Mouse (Mus musculus) forebrain, embryonic 11.5 days (tissue): ENCODE measurements around the gene Psors1c2. TPM values are rescaled to one million over a fixed set of nuclear protein-coding genes. Genes with fewer than 3 reads are reported as not detected.

Experiments
- ATAC-seq: fragments of 200-750 bp; cut with Nextera tagmentation; replicated peaks from 2 replicates; pipeline ENCODE4 v1.8.0; 2017; ENCODE audit warnings: moderate TSS enrichment; ENCODE audit not compliant: low FRiP score
- DNase-seq: peaks from one replicate; pipeline ENCODE4 v3.0.0-alpha.2; 2017; ENCODE audit warnings: low spot score
- H3K27ac ChIP-seq: fragments of 300-500 bp; sonication (generic); 2 replicates; pipeline ENCODE4 v1.5.1; 2014; ENCODE audit warnings: low read depth, low read length
- H3K27me3 ChIP-seq: fragments of 300-500 bp; sonication (generic); 2 replicates; pipeline ENCODE4 v1.6.1; 2014; ENCODE audit warnings: mild to moderate bottlenecking, low read length, mixed read lengths; ENCODE audit not compliant: control insufficient read depth, insufficient read depth
- H3K36me3 ChIP-seq: fragments of 300-500 bp; sonication (generic); 2 replicates; pipeline ENCODE4 v1.6.1; 2014; ENCODE audit warnings: mild to moderate bottlenecking, low read length, moderate library complexity, mixed read lengths; ENCODE audit not compliant: control insufficient read depth, insufficient read depth
- H3K4me1 ChIP-seq: fragments of 300-500 bp; sonication (generic); replicated peaks from 2 replicates; pipeline ENCODE4 v1.6.1; 2014; ENCODE audit warnings: low read length, mixed read lengths; ENCODE audit not compliant: control insufficient read depth, insufficient read depth
- H3K4me2 ChIP-seq: fragments of 300-500 bp; sonication (generic); 2 replicates; pipeline ENCODE4 v1.6.1; 2014; ENCODE audit warnings: low read depth, mild to moderate bottlenecking, low read length, moderate library complexity, mixed read lengths; ENCODE audit not compliant: severe bottlenecking
- H3K4me3 ChIP-seq: fragments of 300-500 bp; sonication (generic); 2 replicates; pipeline ENCODE4 v1.5.1; 2014; ENCODE audit warnings: low read depth, low read length
- H3K9ac ChIP-seq: fragments of 300-500 bp; sonication (generic); 2 replicates; pipeline ENCODE4 v1.6.1; 2014; ENCODE audit warnings: low read length
- H3K9me3 ChIP-seq: fragments of 300-500 bp; sonication (generic); 2 replicates; pipeline ENCODE4 v1.6.1; 2016; ENCODE audit warnings: low read length, mixed read lengths; ENCODE audit not compliant: control insufficient read depth
- WGBS: fragments of 180-500 bp; shearing (Covaris S2); extraction: QIAGEN DNeasy Blood & Tissue Kit; methylation state at CpG from one replicate; pipeline ENCODE4 v1.1.7; 2014; 5-methylcytosine and 5-hydroxymethylcytosine counted together
- polyA plus RNA-seq: library from polyadenylated mRNA; unstranded; fragments of >200 nt; fragmentation: Nextera tagmentation; extraction: Ambion mirVana; gene quantifications from 2 replicates; pipeline ENCODE4 v1.2.1, GENCODE M21; 2014

Gene Psors1c2
- 1.3 and 1.4 TPM in 2 replicates for polyA plus RNA-seq

DNA sequence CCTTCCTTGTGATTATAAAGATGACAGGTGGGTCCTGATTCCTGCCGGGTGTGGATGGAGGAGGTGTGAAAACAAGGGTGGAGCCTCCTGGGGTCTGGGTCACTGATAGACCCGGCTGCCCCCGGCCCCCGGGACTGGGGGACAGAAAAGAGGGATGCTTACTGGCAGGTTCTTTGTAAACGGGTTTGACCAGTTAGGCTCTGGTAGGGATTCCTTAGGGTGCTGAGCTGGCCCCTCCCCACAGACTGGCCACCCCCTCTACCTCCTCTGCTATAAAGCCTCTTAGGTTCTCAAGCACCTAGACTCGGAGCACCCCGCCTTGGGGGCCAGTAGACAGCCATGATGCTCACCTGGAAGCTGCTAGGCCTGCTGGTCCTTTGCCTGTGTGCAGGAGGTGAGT is at the start of gene Psors1c2:
TSS of gene Psors1c2 (plus strand) at position 301 of the 400 bp plus-strand sequence.
- Histone ChIP-seq H3K4me1 (no peaks in the 10 kb centered on the region), H3K27me3 (no peaks in the 10 kb centered on the region), H3K4me3 (no peak within 1 kb of the TSS), H3K36me3 (no peaks in the 10 kb centered on the region), H3K27ac (no peak within 1 kb of the TSS), H3K9me3 (no peaks in the 10 kb centered on the region), H3K9ac (no peak within 1 kb of the TSS), H3K4me2 (no peak within 1 kb of the TSS)
- DNase-seq (no peak), ATAC-seq (no peak)
- 54% methylated on average over 7 of the region's 7 CpGs for WGBS

DNA sequence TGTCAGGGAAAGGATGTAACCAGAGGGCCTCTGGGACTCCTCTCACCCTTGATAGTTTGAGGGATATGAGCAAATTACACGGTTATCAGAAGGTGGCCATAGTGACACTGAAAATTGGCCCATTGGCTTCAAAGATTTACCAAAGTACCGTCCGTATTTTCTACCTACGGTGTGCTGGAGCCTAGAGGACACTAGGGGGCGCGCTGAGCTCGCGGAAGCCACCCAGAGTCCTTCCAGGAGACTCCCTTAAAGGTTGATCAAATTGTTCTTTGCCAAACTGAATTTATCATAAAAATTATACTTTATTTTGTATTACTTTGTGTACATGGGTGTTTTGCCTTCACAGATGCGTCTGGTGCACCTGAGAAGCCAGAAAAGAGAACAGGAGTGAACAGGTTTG is 48.9 kb upstream of the Psors1c2 start:
- 1% methylated on average over 9 of the region's 9 CpGs for WGBS
- Histone ChIP-seq H3K9ac (no peak overlapping the region; the same call in 1 of the 2 replicates), H3K36me3 (no peaks in the 10 kb centered on the region), H3K4me1 (no peaks in the 10 kb centered on the region), H3K27me3 (no peaks in the 10 kb centered on the region), H3K9me3 (no peaks in the 10 kb centered on the region), H3K27ac (no peak overlapping the region), H3K4me3 (no peak overlapping the region), H3K4me2 (no peak overlapping the region)
- ATAC-seq (no peak), DNase-seq (peak; percentile 79)

DNA sequence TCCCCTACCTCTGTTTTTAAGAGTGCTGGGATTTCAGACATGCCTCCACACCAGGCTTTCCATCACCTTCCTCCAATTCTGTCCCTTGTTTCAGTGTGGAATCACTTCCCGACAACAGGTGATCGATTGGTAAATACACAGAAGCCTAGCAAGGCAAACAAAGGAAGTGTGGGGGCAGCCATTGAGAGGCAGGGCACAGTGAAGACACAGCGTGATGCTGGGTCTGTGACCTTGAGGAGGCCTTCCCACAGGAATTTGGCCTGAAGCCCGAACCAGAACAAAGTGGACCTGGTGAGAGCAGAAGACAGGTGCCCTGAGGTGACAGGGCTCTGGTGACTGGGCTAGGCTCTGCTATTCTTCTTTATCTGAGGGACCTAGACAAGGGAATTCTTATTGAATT is 47.3 kb upstream of the Psors1c2 start:
- Histone ChIP-seq H3K4me3 (no peak overlapping the region), H3K9me3 (no peaks in the 10 kb centered on the region), H3K4me1 (no peaks in the 10 kb centered on the region), H3K27me3 (no peaks in the 10 kb centered on the region), H3K36me3 (no peaks in the 10 kb centered on the region), H3K4me2 (no peak overlapping the region), H3K9ac (no peak overlapping the region), H3K27ac (no peak overlapping the region)
- WGBS: 45% methylated on average over 4 of the region's 4 CpGs
- DNase-seq: no peak
- no peak for ATAC-seq

DNA sequence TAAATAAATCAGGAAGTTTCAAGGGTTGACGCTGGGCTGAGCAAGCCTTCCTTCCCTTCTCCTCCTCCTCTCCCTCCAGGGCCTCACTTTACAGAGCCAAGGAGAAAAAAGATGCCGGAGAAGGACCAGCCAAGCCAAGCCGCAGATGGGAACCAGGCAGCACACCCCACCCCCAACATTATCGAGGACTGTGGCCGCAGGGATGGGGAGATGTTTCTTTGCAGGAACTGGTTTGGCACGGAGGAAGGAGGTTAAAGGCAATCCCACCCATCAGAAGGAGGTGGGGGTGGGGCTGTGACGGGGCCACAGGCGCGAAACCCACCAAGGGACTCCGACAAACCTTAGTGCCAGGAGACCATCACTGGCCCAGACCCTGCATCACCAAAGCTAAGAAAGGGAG is 46.3 kb upstream of the Psors1c2 start:
- Histone ChIP-seq H3K9me3 (no peaks in the 10 kb centered on the region), H3K36me3 (no peaks in the 10 kb centered on the region), H3K4me1 (no peaks in the 10 kb centered on the region), H3K4me3 (no peak overlapping the region), H3K27ac (no peak overlapping the region), H3K9ac (no peak overlapping the region), H3K4me2 (no peak overlapping the region), H3K27me3 (no peaks in the 10 kb centered on the region)
- DNase-seq (no peak), ATAC-seq (no peak)
- WGBS: 72% methylated on average over 10 of the region's 10 CpGs

DNA sequence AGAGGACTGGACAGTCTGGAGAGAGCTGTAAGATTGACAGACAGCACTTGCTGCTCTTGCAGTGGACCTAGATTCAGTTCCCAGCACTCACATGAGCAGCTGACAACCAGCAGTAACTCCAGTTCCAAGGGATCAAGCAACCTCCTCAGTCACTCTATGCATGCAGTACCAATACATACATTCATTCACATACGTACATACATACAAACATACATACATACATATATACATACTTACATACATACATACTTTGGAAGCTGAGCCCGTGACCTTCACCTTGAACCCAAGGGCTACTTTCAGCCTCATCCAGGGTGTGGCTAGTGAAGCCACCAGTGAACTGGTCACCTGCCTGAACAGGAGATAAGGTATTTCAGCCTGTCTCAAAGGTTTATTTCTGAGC is 45.0 kb upstream of the Psors1c2 start:
- H3K4me3 ChIP-seq: no peak overlapping the region
- no peaks in the 10 kb centered on the region for H3K36me3 ChIP-seq
- 96% methylated on average over 2 of the region's 2 CpGs for WGBS
- H3K9ac ChIP-seq: no peak overlapping the region
- no peaks in the 10 kb centered on the region for H3K27me3 ChIP-seq
- no peak overlapping the region for H3K27ac ChIP-seq
- no peaks in the 10 kb centered on the region for H3K9me3 ChIP-seq
- ATAC-seq (no peak), DNase-seq (no peak)
- H3K4me1 ChIP-seq: no peaks in the 10 kb centered on the region
- H3K4me2 ChIP-seq: no peak overlapping the region

DNA sequence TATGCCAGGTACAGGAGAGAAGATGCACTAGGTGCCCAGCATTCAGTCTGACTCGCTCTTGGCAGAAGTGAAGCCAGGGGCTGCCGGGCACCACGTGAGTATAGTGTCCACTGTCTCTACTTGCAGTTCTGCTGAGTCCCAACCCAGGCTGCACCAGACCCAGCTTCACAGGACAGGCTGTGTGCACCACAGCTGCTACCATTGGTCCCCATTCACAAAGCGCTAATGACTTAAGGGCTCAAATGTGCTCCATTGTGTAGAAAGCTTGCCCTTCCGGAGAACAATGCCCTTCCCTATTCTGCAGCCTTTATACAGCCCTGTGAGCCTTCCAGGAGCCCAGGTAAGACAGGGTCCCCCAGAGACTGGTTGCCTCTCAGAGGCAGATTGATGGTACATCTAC is 42.7 kb upstream of the Psors1c2 start:
- WGBS: 40% methylated on average over 5 of the region's 5 CpGs
- ATAC-seq: no peak
- no peaks in the 10 kb centered on the region for H3K27me3 ChIP-seq

DNA sequence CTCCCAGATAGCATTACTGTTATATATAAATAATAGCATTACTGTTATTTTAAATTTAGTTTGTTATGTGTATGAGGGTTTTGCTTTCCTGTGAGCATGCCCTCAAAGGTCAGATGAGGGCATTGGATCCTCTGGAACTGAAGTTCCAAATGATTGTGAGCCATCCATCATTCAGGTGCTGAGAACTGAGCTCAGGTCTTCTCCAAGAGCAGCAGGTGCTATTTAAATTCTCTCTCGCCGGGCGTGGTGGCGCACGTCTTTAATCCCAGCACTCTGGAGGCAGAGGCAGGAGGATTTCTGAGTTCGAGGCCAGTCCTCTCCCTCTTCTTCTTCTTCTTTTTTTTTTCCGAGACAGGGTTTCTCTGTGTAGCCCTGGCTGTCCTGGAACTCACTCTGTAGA is 35.9 kb upstream of the Psors1c2 start:
- Histone ChIP-seq H3K4me3 (no peak overlapping the region), H3K9ac (no peak overlapping the region), H3K4me1 (no peaks in the 10 kb centered on the region), H3K9me3 (no peaks in the 10 kb centered on the region), H3K27ac (no peak overlapping the region), H3K27me3 (no peaks in the 10 kb centered on the region), H3K36me3 (no peaks in the 10 kb centered on the region), H3K4me2 (no peak overlapping the region)
- WGBS: 93% methylated on average over 7 of the region's 7 CpGs
- ATAC-seq (no peak), DNase-seq (no peak)

More for the DNA sequence above, 42.7 kb upstream of the Psors1c2 start:
- no peak overlapping the region for H3K9ac ChIP-seq
- H3K36me3 ChIP-seq: no peaks in the 10 kb centered on the region
- H3K9me3 ChIP-seq: no peaks in the 10 kb centered on the region
- H3K4me3 ChIP-seq: no peak overlapping the region
- H3K27ac ChIP-seq: no peak overlapping the region
- no peak for DNase-seq
- no peak overlapping the region for H3K4me2 ChIP-seq
- H3K4me1 ChIP-seq: no peaks in the 10 kb centered on the region

DNA sequence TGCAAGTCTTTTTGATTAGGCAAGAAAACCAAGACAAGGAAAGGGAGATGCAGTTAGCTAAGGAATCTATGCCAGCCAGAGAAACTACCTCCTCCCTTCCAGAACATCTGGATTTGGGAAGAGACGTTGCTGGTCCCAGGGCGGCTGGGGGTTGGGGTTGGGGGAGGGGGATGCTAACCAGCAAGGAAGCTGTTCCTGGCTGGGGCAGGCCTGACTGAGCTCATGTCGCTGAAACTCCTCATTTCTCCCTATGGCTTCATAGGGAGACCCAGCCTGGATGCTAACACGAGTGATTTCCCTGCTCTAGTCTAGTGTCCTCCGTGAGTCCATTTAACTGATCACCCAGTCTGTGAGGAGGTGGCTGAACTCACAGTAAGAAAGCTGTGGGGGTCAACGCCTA is 30.8 kb upstream of the Psors1c2 start:
- DNase-seq: no peak
- H3K9me3 ChIP-seq: no peaks in the 10 kb centered on the region
- H3K36me3 ChIP-seq: no peaks in the 10 kb centered on the region
- H3K9ac ChIP-seq: no peak overlapping the region
- 2% methylated on average over 6 of the region's 6 CpGs for WGBS
- H3K4me2 ChIP-seq: no peak overlapping the region
- no peak overlapping the region for H3K4me3 ChIP-seq
- H3K27ac ChIP-seq: no peak overlapping the region
- ATAC-seq: no peak
- peaks cover 19% of the 10 kb centered on the region for H3K27me3 ChIP-seq
- no peaks in the 10 kb centered on the region; the same call in 1 of the 2 replicates for H3K4me1 ChIP-seq

DNA sequence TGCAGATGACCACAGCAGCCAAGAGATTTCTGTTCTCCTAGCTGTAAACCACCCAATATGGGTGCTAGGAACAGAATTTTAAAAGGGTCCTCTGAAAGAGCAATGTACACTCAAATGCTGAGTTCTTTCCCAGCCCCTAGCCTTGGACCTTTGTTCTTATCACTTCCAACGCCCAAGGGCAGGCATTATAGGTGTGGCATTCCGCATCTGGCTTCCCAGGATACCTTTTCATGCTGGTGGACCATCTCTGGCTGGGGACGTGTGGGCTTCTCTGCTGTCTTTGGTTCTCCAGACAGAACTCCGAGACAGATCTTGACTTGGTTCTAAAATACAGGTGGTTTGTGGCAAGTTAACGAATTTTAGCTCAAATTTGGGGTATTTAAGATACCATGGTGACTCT is 30.2 kb upstream of the Psors1c2 start:
- DNase-seq (no peak), ATAC-seq (no peak)
- Histone ChIP-seq H3K9ac (no peak overlapping the region), H3K27me3 (peaks cover 23% of the 10 kb centered on the region), H3K27ac (no peak overlapping the region), H3K4me2 (no peak overlapping the region), H3K9me3 (no peaks in the 10 kb centered on the region), H3K4me3 (no peak overlapping the region), H3K4me1 (no peaks in the 10 kb centered on the region; the same call in 1 of the 2 replicates), H3K36me3 (no peaks in the 10 kb centered on the region)
- 35% methylated on average over 5 of the region's 5 CpGs for WGBS
